Mouse (Mus musculus) liver, postnatal 0 days (tissue): Measurements from ENCODE around the gene Sobp. TPM values are rescaled to one million over a fixed set of nuclear protein-coding genes. Genes with fewer than 3 reads are reported as not detected.

Source experiments
- ATAC-seq: fragments of 200-750 bp; cut with Nextera tagmentation; 2 replicates; pipeline ENCODE4 v1.8.0; 2017; ENCODE audit warnings: mild to moderate bottlenecking, moderate library complexity
- DNase-seq: peaks from one replicate; pipeline ENCODE4 v3.0.0-alpha.2; 2016
- H3K27ac ChIP-seq: fragments of 300-500 bp; sonication (generic); 2 replicates; pipeline ENCODE4 v1.5.1; 2014; ENCODE audit warnings: antibody characterized with exemption, moderate library complexity, mild to moderate bottlenecking, low read depth
- H3K27me3 ChIP-seq: fragments of 300-500 bp; sonication (generic); 2 replicates; pipeline ENCODE4 v1.6.1; 2014; ENCODE audit warnings: low read length, control low read depth, mixed read lengths; ENCODE audit not compliant: insufficient read depth
- H3K36me3 ChIP-seq: fragments of 300-500 bp; sonication (generic); replicated peaks from 2 replicates; pipeline ENCODE4 v1.6.1; 2014; ENCODE audit warnings: mild to moderate bottlenecking, control low read depth, low read length, moderate library complexity, mixed read lengths; ENCODE audit not compliant: insufficient read depth
- H3K4me1 ChIP-seq: fragments of 300-500 bp; sonication (generic); 2 replicates; pipeline ENCODE4 v1.6.1; 2014; ENCODE audit warnings: antibody characterized with exemption, mild to moderate bottlenecking, control low read depth; ENCODE audit not compliant: insufficient read depth
- H3K4me2 ChIP-seq: fragments of 300-500 bp; sonication (generic); 2 replicates; pipeline ENCODE4 v1.6.1; 2014; ENCODE audit warnings: low read depth, mild to moderate bottlenecking, low read length, moderate library complexity, mixed read lengths
- H3K4me3 ChIP-seq: fragments of 300-500 bp; sonication (generic); 2 replicates; pipeline ENCODE4 v1.5.1; 2014; ENCODE audit warnings: low read depth, low read length
- H3K9ac ChIP-seq: fragments of 300-500 bp; sonication (generic); replicated peaks from 2 replicates; pipeline ENCODE4 v1.6.1; 2014; ENCODE audit warnings: mild to moderate bottlenecking, moderate library complexity
- H3K9me3 ChIP-seq: fragments of 300-500 bp; sonication (generic); 2 replicates; pipeline ENCODE4 v1.6.1; 2016; ENCODE audit warnings: mild to moderate bottlenecking, control low read depth, low read length, mixed read lengths
- CTCF ChIP-seq: sonication (generic); IDR thresholded peaks from 2 replicates; pipeline ENCODE4 v1.5.1; 2016; ENCODE audit warnings: antibody characterized with exemption, low read depth
- EP300 ChIP-seq: IDR thresholded peaks from 2 replicates; pipeline ENCODE4 v1.6.1; 2016; ENCODE audit warnings: antibody characterized with exemption, low read depth, mild to moderate bottlenecking
- WGBS: fragments of 180-500 bp; shearing (Covaris S2); extraction: QIAGEN DNeasy Blood & Tissue Kit; methylation state at CpG from one replicate; pipeline ENCODE4 v1.1.7; 2014; ENCODE audit not compliant: insufficient replicate concordance; 5-methylcytosine and 5-hydroxymethylcytosine counted together
- polyA plus RNA-seq: library from polyadenylated mRNA; unstranded; fragments of >200 nt; fragmentation: Nextera tagmentation; extraction: Ambion mirVana; gene quantifications from 2 replicates; pipeline ENCODE4 v1.2.1, GENCODE M21; 2015

Sobp gene
- polyA plus RNA-seq, 1 experiment from 2014 or later, result 0.02 TPM

DNA sequence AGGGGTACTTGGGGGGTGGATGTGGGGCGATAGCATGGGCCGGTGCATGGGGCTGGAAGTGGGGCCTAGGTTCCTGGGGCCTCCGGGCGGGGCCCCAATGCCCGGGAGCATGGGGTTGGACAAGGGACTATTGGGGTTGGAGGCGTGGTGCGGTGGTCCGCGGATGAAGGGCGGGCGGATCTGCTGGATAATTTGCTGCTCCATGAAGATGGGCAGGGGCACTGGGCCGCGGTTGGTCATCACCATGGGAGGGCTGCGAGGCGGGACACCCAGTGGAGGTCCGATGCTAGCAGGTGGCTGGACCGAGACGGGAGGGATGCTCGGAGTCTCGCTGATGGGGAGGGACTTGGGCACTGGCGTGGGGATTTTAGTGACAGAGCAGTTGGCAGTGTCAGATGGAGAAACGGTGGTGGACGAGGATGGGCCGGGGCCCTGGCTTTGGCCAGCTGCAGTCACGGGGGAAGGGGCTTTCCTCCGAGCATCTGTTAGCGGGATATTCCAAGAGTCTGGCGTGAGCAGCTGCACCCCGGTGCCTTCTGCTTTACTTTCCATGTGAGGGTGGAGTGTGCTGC is 152.1 kb downstream of the Sobp start:
- Histone ChIP-seq H3K27me3 (peaks cover 54% of the 10 kb centered on the region), H3K9ac (no peak overlapping the region), H3K27ac (no peak overlapping the region), H3K4me3 (peak overlapping the region; percentile 47; the same call in 1 of the 2 replicates), H3K4me1 (peaks cover 4% of the 10 kb centered on the region), H3K9me3 (no peaks in the 10 kb centered on the region), H3K36me3 (no peaks in the 10 kb centered on the region), H3K4me2 (peak overlapping the region; percentile 71)
- 7% methylated on average over 29 of the region's 29 CpGs for WGBS
- TF ChIP-seq EP300 (no peak), CTCF (no peak)
- DNase-seq (no peak), ATAC-seq (no peak)

- H3K27ac ChIP-seq, result no peak overlapping the region
- H3K9me3 ChIP-seq, result no peaks in the 10 kb centered on the region
- H3K27me3 ChIP-seq, result peaks cover 61% of the 10 kb centered on the region
- ATAC-seq (no peak), DNase-seq (no peak)
- WGBS, result 2% methylated on average over 69 of the region's 69 CpGs
- peak overlapping the region; percentile 47 for H3K4me3 ChIP-seq
- no peak for TF ChIP-seq CTCF
- TF ChIP-seq EP300, result no peak
- H3K36me3 ChIP-seq, result no peaks in the 10 kb centered on the region
- H3K4me1 ChIP-seq, result peaks cover 4% of the 10 kb centered on the region
- H3K4me2 ChIP-seq, result peak overlapping the region; percentile 71
- H3K9ac ChIP-seq, result 0 out of 2 replicates have a peak overlapping the region, but pooled peaks have one; percentile 21
These were observed 152.7 kb downstream of the Sobp start for GRCm38 (mm10) chr10:43021512-43022116.

GRCm38 (mm10) chr10:43021017-43021416 is 153.3 kb downstream of the Sobp start:
- Histone ChIP-seq H3K4me2 (peak overlapping the region; percentile 71), H3K27ac (no peak overlapping the region), H3K27me3 (peaks cover 62% of the 10 kb centered on the region), H3K9ac (no peak overlapping the region), H3K36me3 (no peaks in the 10 kb centered on the region), H3K4me1 (peaks cover 4% of the 10 kb centered on the region), H3K4me3 (peak overlapping the region; percentile 47), H3K9me3 (no peaks in the 10 kb centered on the region)
- no peak for TF ChIP-seq CTCF
- TF ChIP-seq EP300, result no peak
- WGBS, result 3% methylated on average over 31 of the region's 35 CpGs
- DNase-seq, result no peak
- ATAC-seq, result no peak

- DNase-seq (no peak), ATAC-seq (no peak)
- no peak for TF ChIP-seq EP300
- no peaks in the 10 kb centered on the region for H3K36me3 ChIP-seq
- H3K4me3 ChIP-seq, result no peak overlapping the region
- H3K4me1 ChIP-seq, result no peaks in the 10 kb centered on the region
- 75% methylated on average over 5 of the region's 5 CpGs for WGBS
- H3K9me3 ChIP-seq, result no peaks in the 10 kb centered on the region
- H3K4me2 ChIP-seq, result no peak overlapping the region
- no peak overlapping the region for H3K27ac ChIP-seq
- H3K27me3 ChIP-seq, result peaks cover 34% of the 10 kb centered on the region
- no peak overlapping the region for H3K9ac ChIP-seq
These were observed 159.5 kb downstream of the Sobp start for GRCm38 (mm10) chr10:43014782-43015181.

- Histone ChIP-seq H3K36me3 (no peaks in the 10 kb centered on the region), H3K9me3 (no peaks in the 10 kb centered on the region), H3K4me1 (no peaks in the 10 kb centered on the region), H3K4me3 (no peak overlapping the region), H3K4me2 (no peak overlapping the region), H3K9ac (no peak overlapping the region), H3K27ac (no peak overlapping the region), H3K27me3 (peaks cover 30% of the 10 kb centered on the region)
- no peak for TF ChIP-seq CTCF
- TF ChIP-seq EP300, result no peak
- no peak for DNase-seq
- no peak for ATAC-seq
- 76% methylated on average over 4 of the region's 4 CpGs for WGBS
These were observed 160.0 kb downstream of the Sobp start for GRCm38 (mm10) chr10:43014358-43014757.

DNA sequence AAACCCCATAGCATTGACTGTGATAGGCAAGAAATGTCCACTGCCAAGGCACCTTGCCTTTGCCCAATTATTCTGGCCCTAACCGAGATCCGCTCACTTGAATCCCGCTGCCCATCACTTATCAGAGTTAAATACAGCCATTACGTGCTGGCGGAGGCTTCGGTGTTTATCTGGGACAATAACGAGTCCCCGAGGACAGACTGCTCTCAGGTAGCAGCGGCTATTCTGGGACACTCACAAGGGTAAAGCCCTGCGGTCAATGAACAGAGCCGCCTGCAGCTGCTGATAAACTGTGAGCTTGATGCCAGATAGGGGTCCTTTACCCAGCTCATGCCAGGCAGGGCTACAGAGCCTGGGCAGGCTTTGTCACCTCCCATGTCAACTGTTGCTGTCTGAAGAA is 166.2 kb downstream of the Sobp start:
- Histone ChIP-seq H3K4me1 (no peaks in the 10 kb centered on the region), H3K27ac (no peak overlapping the region), H3K4me3 (no peak overlapping the region), H3K27me3 (peaks cover 5% of the 10 kb centered on the region; the same call in 1 of the 2 replicates), H3K36me3 (no peaks in the 10 kb centered on the region), H3K9me3 (no peaks in the 10 kb centered on the region), H3K4me2 (no peak overlapping the region), H3K9ac (no peak overlapping the region)
- no peak for ATAC-seq
- TF ChIP-seq CTCF (no peak), EP300 (no peak)
- 63% methylated on average over 11 of the region's 11 CpGs for WGBS
- DNase-seq, result no peak
